Mouse (Mus musculus) heart, postnatal 0 days (tissue): ENCODE measurements at regions not wholly inside any gene's neighbourhood (a gene's known extent, or its start where the extent isn't known, plus 50 kb on each side); places are given as distances from the start of the nearest gene placed in this dataset.

Experiments
- CTCF ChIP-seq: IDR thresholded peaks from 2 replicates; pipeline ENCODE4 v1.5.1; 2016; ENCODE audit warnings: antibody characterized with exemption, control low read depth, low read depth
- EP300 ChIP-seq: IDR thresholded peaks from 2 replicates; pipeline ENCODE4 v1.6.1; 2016; ENCODE audit warnings: antibody characterized with exemption, low read depth

DNA sequence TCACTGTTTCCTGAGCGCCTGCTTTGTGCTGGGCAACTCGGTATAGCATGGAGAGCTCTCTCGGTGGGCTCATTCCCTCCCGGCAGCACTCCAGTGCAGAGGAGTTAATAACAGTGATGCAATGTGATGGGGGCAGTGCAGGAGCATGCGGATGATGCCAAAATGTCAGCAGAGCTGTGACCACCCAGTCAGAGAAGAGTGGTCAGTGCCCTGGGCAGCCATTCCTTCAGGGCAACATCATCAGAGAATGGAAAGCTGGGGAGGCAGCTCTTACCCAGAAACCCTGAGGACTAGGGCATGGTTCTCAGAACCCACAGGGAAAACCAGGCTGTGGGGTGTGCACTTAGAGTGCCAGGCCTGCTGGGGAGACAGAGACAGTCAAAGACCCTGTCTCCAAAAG lies 410.0 kb upstream of the Atp11b start:
- TF ChIP-seq EP300 (no peak), CTCF (no peak)
